Mouse (Mus musculus) forebrain, embryonic 16.5 days (tissue): ENCODE results near the gene Lrfn4. TPM values are rescaled to one million over a fixed set of nuclear protein-coding genes. Genes with fewer than 3 reads are reported as not detected.

Experiments used
- ATAC-seq: fragments of 200-750 bp; cut with Nextera tagmentation; 2 replicates; pipeline ENCODE4 v1.8.0; 2017; ENCODE audit warnings: mild to moderate bottlenecking, moderate library complexity
- H3K27ac ChIP-seq: fragments of 300-500 bp; sonication (generic); 2 replicates; pipeline ENCODE4 v1.5.1; 2014; ENCODE audit warnings: low read length, control low read depth
- H3K27me3 ChIP-seq: fragments of 300-500 bp; sonication (generic); replicated peaks from 2 replicates; pipeline ENCODE4 v1.6.1; 2014; ENCODE audit warnings: low read length; ENCODE audit not compliant: control insufficient read depth, insufficient read depth
- H3K36me3 ChIP-seq: fragments of 300-500 bp; sonication (generic); 2 replicates; pipeline ENCODE4 v1.6.1; 2014; ENCODE audit not compliant: control insufficient read depth, insufficient read depth
- H3K4me1 ChIP-seq: fragments of 300-500 bp; sonication (generic); replicated peaks from 2 replicates; pipeline ENCODE4 v1.6.1; 2014; ENCODE audit warnings: low read length; ENCODE audit not compliant: control insufficient read depth, insufficient read depth
- H3K4me2 ChIP-seq: fragments of 300-500 bp; sonication (generic); 2 replicates; pipeline ENCODE4 v1.6.1; 2014; ENCODE audit warnings: mild to moderate bottlenecking, low read length, control low read depth
- H3K4me3 ChIP-seq: fragments of 300-500 bp; sonication (generic); replicated peaks from 2 replicates; pipeline ENCODE4 v1.5.1; 2014; ENCODE audit warnings: mild to moderate bottlenecking, low read length, control low read depth
- H3K9ac ChIP-seq: fragments of 300-500 bp; sonication (generic); replicated peaks from 2 replicates; pipeline ENCODE4 v1.6.1; 2014; ENCODE audit warnings: low read depth, low read length, control low read depth
- H3K9me3 ChIP-seq: fragments of 300-500 bp; sonication (generic); 2 replicates; pipeline ENCODE4 v1.6.1; 2016; ENCODE audit warnings: low read length; ENCODE audit not compliant: control insufficient read depth
- WGBS: fragments of 180-500 bp; shearing (Covaris S2); extraction: QIAGEN DNeasy Blood & Tissue Kit; methylation state at CpG from one replicate; pipeline ENCODE4 v1.1.7; 2014; 5-methylcytosine and 5-hydroxymethylcytosine counted together
- microRNA-seq: library from miRNA; unstranded; fragments of <30 nt; microRNA quantifications from one replicate; pipeline ENCODE4, GENCODE M21; 2017
- polyA plus RNA-seq: library from polyadenylated mRNA; unstranded; fragments of >200 nt; fragmentation: Nextera tagmentation; extraction: Ambion mirVana; gene quantifications from 2 replicates; pipeline ENCODE4 v1.2.1, GENCODE M21; 2015

Lrfn4 gene
- polyA plus RNA-seq, 1 experiment from 2014 or later = 8.9 TPM

DNA sequence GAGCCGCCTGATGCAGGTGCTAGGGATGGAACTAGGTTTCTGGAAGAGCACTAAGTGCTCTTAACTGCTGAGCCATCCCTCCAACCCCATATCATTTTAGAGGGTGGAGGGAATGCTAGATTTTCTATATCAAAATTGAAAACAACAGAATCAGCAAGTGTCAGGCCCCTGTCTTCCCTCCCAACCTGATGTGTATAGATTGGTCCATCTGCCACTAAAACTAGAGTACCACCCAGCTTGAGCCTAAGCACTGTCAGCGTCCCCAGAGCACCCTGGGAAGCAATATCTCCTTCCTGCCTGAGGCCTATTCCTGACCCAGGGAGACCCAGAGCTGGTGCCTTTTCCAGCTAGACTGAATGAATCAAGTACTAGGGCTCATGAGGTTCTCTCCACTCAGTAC is 48.6 kb downstream of the Lrfn4 start:
- H3K4me2 ChIP-seq = no peak overlapping the region
- H3K9ac ChIP-seq = no peak overlapping the region
- H3K36me3 ChIP-seq = no peaks in the 10 kb centered on the region
- peaks cover 5% of the 10 kb centered on the region for H3K4me1 ChIP-seq
- 84% methylated on average over 2 of the region's 2 CpGs for WGBS
- no peak overlapping the region for H3K27ac ChIP-seq
- H3K4me3 ChIP-seq = no peak overlapping the region
- no peaks in the 10 kb centered on the region for H3K9me3 ChIP-seq
- H3K27me3 ChIP-seq = no peaks in the 10 kb centered on the region
- no peak for ATAC-seq

DNA sequence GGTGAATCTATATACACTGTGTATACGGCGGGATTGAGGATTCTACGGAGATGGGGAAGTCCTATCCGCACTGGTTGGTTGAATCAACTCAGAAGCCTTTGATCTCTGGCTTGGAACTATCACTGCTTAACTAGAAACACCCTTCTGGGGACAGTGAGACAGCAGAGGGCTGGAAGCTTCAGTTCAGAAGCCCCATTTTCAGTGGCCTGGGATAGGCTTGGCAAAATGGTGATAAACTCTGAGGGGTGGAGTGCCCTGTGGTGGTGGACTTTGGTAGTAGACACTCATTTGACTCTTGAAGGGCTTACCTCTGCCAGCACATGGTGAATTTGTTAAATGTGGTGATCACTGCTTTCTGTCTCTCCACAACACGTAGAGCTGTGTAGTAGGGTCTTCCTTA is 49.8 kb downstream of the Lrfn4 start:
- Histone ChIP-seq H3K27ac (no peak overlapping the region), H3K4me2 (no peak overlapping the region), H3K36me3 (no peaks in the 10 kb centered on the region), H3K4me3 (no peak overlapping the region), H3K9me3 (no peaks in the 10 kb centered on the region), H3K4me1 (no peaks in the 10 kb centered on the region), H3K27me3 (no peaks in the 10 kb centered on the region), H3K9ac (no peak overlapping the region)
- 92% methylated on average over 5 of the region's 5 CpGs for WGBS
- no peak for ATAC-seq

Small RNAs within 50 kb of the gene (microRNA-seq; reads per million reads assigned to microRNA genes)
- 0.62 reads per million for gene Mir6986

Other genes starting within 250 kb of the Lrfn4 start
- 38.9 and 42.1 TPM in 2 replicates for gene Kdm2a, start 217.4 kb downstream of the Lrfn4 start, polyA plus RNA-seq
- 5.3 and 5.7 TPM in 2 replicates for gene Rhod, start 176.2 kb downstream of the Lrfn4 start, polyA plus RNA-seq
- 1.8 and 2.2 TPM in 2 replicates for gene Syt12, start 138.2 kb downstream of the Lrfn4 start, polyA plus RNA-seq
- gene 2010003K11Rik, start 117.1 kb downstream of the Lrfn4 start, polyA plus RNA-seq = not detected in 2 replicates
- gene Pcx, start 105.2 kb downstream of the Lrfn4 start, polyA plus RNA-seq = 30.6 and 33.3 TPM in 2 replicates
- 53.8 and 59.0 TPM in 2 replicates for gene Rce1, start 10.0 kb upstream of the Lrfn4 start, polyA plus RNA-seq
- gene Gm960, start 83.0 kb upstream of the Lrfn4 start, polyA plus RNA-seq = 6.4 and 8.9 TPM in 2 replicates
- 37.1 and 40.3 TPM in 2 replicates for gene Sptbn2, start 95.5 kb upstream of the Lrfn4 start, polyA plus RNA-seq
- 189 and 196 TPM in 2 replicates for gene Rbm4b, start 140.8 kb upstream of the Lrfn4 start, polyA plus RNA-seq
- gene Rbm4, start 178.2 kb upstream of the Lrfn4 start, polyA plus RNA-seq = 98.5 and 110 TPM in 2 replicates
- gene Gm21992, start 195.9 kb upstream of the Lrfn4 start, polyA plus RNA-seq = 29.8 and 32.7 TPM in 2 replicates
- gene Rbm14, start 196.0 kb upstream of the Lrfn4 start, polyA plus RNA-seq = 86.0 and 91.1 TPM in 2 replicates
- gene Ccs, start 223.7 kb upstream of the Lrfn4 start, polyA plus RNA-seq = 34.7 and 38.6 TPM in 2 replicates
- 0.61 and 0.62 TPM in 2 replicates for gene Ccdc87, start 223.7 kb upstream of the Lrfn4 start, polyA plus RNA-seq
- 59.2 and 73.6 TPM in 2 replicates for gene Ctsf, start 239.5 kb upstream of the Lrfn4 start, polyA plus RNA-seq